Mouse (Mus musculus): ENCODE data around the gene Sdad1. TPM values are rescaled to one million over a fixed set of nuclear protein-coding genes. Genes with fewer than 3 reads are reported as not detected.

Sdad1 gene
- polyA plus RNA-seq, 1 experiment from 2014 or later = 41.2 TPM

DNA sequence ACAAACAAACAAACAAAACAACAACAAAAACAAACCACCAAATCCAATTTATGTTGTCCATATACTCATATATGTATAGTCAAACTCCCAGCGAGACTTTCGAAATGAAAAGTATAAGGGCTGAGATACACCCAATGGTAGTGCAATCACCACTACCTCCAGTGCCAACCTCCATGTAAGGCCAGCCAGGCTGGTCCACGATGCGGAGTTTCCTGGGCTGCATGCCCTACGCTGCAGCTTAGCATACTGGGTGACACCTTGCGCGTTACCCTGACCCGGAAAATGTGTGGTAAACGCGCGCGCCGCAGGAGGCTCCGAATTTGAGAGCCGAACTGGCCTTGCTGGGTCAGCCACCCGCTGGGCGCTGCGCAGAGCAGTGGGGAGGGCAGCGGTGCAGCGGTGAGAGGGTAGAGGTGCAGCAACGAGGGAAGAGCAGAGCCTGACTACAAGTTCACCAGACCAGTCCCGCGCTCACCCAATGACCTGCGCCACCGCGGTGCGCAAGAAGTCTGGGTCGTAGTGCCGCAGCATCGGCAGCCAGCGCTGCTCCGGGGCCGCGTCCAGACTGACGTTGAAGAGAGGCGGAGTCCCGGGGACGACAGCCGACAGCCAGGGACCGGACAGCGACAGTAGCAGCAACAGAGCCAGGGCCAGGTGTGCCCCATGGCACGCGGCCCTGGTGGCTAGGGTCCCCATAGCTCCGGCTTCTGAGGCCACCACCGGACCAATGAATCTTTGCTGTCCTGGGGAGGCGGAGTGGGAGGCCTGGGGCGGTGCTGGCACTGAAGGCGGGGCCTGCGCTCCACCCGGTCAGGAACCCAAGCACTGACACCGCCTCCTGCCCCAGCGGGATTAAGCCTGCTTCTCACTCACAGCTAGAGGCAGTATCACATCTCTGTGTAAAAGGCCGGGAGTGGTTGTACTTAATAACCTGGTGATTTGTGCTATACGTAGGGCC, 32.6 kb downstream of the Sdad1 start, which contains the start of gene Naaa:
TSS of gene Naaa (minus strand) at position 734 of the 958 bp plus-strand sequence.
- WGBS = 3% methylated on average over 51 of the region's 54 CpGs

DNA sequence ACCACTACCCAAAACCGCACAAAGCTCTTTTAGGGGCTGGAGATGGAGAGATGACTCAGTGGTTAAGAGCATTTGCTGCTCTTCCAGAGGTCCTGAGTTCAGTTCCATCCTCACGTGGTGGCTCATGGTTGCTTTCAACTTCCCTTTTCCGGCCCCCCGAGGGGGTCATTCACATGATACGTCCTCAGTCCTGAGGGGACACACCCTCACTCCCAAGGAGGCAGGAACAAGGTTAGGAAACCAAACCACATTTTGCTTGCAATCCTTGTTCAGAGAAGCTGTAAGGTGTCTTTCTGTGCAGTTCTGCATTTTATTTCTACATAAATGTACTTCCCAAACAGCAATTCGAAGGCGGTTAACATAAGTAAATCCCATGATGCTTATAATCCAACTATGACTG, 39.8 kb downstream of the Sdad1 start:
- ATAC-seq (replicated peaks; ENCODE audit: insufficient number of reproducible peaks, low FRiP score, low TSS enrichment, low read depth) = no peak
- no peaks in the 10 kb centered on the region for H3K27me3 ChIP-seq (ENCODE audit: control insufficient read depth, insufficient read depth, low read length)
- 83% methylated on average over 7 of the region's 7 CpGs for WGBS

More for the DNA sequence above, 32.6 kb downstream of the Sdad1 start, which contains the start of gene Naaa:
- Histone ChIP-seq H3K4me3 (ENCODE audit: low read depth, low read length) (peak within 1 kb of the TSS; percentile 70), H3K36me3 (replicated peaks; ENCODE audit: control insufficient read depth, insufficient read depth, low read depth, low read length) (no peaks in the 10 kb centered on the region), H3K4me2 (ENCODE audit: low read depth, low read length) (peak within 1 kb of the TSS; percentile 84), H3K9ac (replicated peaks; ENCODE audit: low read length) (peak within 1 kb of the TSS; percentile 49), H3K27me3 (ENCODE audit: control insufficient read depth, insufficient read depth, low read length) (no peaks in the 10 kb centered on the region), H3K4me1 (ENCODE audit: control insufficient read depth, insufficient read depth, low read length) (no peaks in the 10 kb centered on the region), H3K27ac (replicated peaks; ENCODE audit: low read depth, low read length) (no peak within 1 kb of the TSS), H3K9me3 (replicated peaks; ENCODE audit: control insufficient read depth, low read length) (no peaks in the 10 kb centered on the region)
- peak; percentile 90 for ATAC-seq (replicated peaks; ENCODE audit: insufficient number of reproducible peaks, low FRiP score, low TSS enrichment, low read depth)
- peak; percentile 75 for DNase-seq (ENCODE audit: low spot score)

DNA sequence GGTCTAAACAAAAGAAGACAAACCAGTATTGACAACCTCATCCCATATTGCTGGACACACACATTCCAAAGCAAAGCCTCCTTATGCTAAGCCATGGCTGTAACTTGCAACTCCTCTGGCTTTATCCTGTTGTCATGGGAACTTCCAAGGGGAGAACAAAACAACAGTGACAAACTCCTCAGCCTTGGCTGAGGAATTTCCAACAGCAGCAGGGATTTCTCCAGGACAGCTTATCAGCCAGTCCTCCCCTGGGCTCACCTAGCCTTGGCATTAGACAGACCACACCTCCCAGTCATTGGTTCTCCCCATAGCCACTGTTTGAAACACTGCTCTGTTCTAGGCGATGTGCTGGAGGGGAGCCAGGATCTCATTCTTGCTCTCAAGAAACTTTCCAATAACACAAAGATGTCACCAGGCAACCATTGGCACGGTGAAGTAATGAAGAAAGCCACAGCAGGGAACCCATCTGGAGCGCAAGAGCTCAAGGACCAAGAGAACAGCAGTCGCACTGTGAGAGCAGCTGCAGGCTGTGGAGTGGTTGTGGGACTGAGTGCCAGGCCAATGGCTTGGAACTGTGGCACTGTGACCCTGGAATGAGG, 46.4 kb downstream of the Sdad1 start:
- Histone ChIP-seq H3K4me3 (ENCODE audit: low read depth, low read length) (no peak overlapping the region), H3K36me3 (replicated peaks; ENCODE audit: control insufficient read depth, insufficient read depth, low read depth, low read length) (no peaks in the 10 kb centered on the region), H3K4me2 (ENCODE audit: low read depth, low read length) (no peak overlapping the region), H3K27ac (replicated peaks; ENCODE audit: low read depth, low read length) (no peak overlapping the region), H3K9ac (replicated peaks; ENCODE audit: low read length) (no peak overlapping the region), H3K4me1 (ENCODE audit: control insufficient read depth, insufficient read depth, low read length) (no peaks in the 10 kb centered on the region), H3K9me3 (replicated peaks; ENCODE audit: control insufficient read depth, low read length) (no peaks in the 10 kb centered on the region), H3K27me3 (ENCODE audit: control insufficient read depth, insufficient read depth, low read length) (no peaks in the 10 kb centered on the region)
- WGBS = 19% methylated on average over 4 of the region's 4 CpGs
- ATAC-seq (replicated peaks; ENCODE audit: insufficient number of reproducible peaks, low FRiP score, low TSS enrichment, low read depth) (peak; percentile 50), DNase-seq (ENCODE audit: low spot score) (no peak)

More for the DNA sequence above, 39.8 kb downstream of the Sdad1 start:
- Histone ChIP-seq H3K9me3 (replicated peaks; ENCODE audit: control insufficient read depth, low read length) (no peaks in the 10 kb centered on the region), H3K4me1 (ENCODE audit: control insufficient read depth, insufficient read depth, low read length) (no peaks in the 10 kb centered on the region), H3K4me2 (ENCODE audit: low read depth, low read length) (no peak overlapping the region), H3K9ac (replicated peaks; ENCODE audit: low read length) (no peak overlapping the region), H3K4me3 (ENCODE audit: low read depth, low read length) (no peak overlapping the region), H3K27ac (replicated peaks; ENCODE audit: low read depth, low read length) (no peak overlapping the region), H3K36me3 (replicated peaks; ENCODE audit: control insufficient read depth, insufficient read depth, low read depth, low read length) (no peaks in the 10 kb centered on the region)
- DNase-seq (ENCODE audit: low spot score) = no peak

DNA sequence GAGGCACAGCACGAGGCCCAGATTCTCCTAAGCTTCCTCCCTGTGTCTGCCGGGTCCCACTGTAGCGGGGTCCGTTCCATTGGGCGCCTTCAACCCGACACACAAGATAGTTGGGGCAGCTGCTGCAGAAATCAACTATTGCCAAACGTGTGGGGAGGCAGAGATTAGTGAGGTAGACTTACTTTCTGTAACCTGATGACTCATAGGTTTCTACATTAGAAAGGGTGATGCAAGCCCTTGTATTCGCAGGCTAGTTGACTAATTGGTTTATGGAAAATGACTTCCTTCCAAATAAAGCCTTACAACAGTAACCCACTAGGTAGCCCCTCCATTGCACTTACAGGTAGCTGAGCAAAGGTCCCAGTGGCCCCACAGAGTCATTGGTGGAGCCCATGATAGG, 47.6 kb downstream of the Sdad1 start:
- 87% methylated on average over 8 of the region's 8 CpGs for WGBS
- H3K4me1 ChIP-seq (ENCODE audit: control insufficient read depth, insufficient read depth, low read length) = no peaks in the 10 kb centered on the region
- no peak overlapping the region for H3K9ac ChIP-seq (replicated peaks; ENCODE audit: low read length)
- no peak overlapping the region for H3K27ac ChIP-seq (replicated peaks; ENCODE audit: low read depth, low read length)
- H3K36me3 ChIP-seq (replicated peaks; ENCODE audit: control insufficient read depth, insufficient read depth, low read depth, low read length) = no peaks in the 10 kb centered on the region
- no peaks in the 10 kb centered on the region for H3K9me3 ChIP-seq (replicated peaks; ENCODE audit: control insufficient read depth, low read length)
- ATAC-seq (replicated peaks; ENCODE audit: insufficient number of reproducible peaks, low FRiP score, low TSS enrichment, low read depth) (no peak), DNase-seq (ENCODE audit: low spot score) (no peak)
- no peaks in the 10 kb centered on the region for H3K27me3 ChIP-seq (ENCODE audit: control insufficient read depth, insufficient read depth, low read length)
- no peak overlapping the region for H3K4me2 ChIP-seq (ENCODE audit: low read depth, low read length)
- H3K4me3 ChIP-seq (ENCODE audit: low read depth, low read length) = no peak overlapping the region

DNA sequence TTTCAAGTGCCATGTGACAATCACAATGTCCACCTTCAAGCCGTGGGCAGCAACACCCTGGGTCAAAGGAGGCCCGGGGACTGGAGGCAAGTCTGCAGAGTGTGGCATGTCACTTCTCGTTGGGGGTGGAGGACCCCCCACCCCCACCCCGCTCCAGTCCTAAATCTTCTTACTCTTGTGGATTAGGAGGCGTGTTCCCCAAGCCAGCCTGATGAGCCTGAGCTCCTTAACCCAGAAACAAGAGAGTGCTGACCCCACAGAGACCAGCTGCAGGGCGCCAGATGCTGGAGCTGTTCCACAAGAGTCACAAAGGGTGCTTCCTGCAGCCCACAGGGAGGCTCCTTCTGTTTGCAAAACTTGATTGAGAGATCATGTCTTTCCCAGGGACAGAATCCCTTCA, 54.1 kb downstream of the Sdad1 start, which contains the start of gene Ppef2:
TSS of gene Ppef2 (minus strand) at position 61 of the 400 bp plus-strand sequence.
- H3K27me3 ChIP-seq (ENCODE audit: control insufficient read depth, insufficient read depth, low read length) = no peaks in the 10 kb centered on the region
- H3K4me3 ChIP-seq (ENCODE audit: low read depth, low read length) = no peak within 1 kb of the TSS
- no peak within 1 kb of the TSS for H3K27ac ChIP-seq (replicated peaks; ENCODE audit: low read depth, low read length)
- H3K4me1 ChIP-seq (ENCODE audit: control insufficient read depth, insufficient read depth, low read length) = no peaks in the 10 kb centered on the region
- no peak for ATAC-seq (replicated peaks; ENCODE audit: insufficient number of reproducible peaks, low FRiP score, low TSS enrichment, low read depth)
- H3K4me2 ChIP-seq (ENCODE audit: low read depth, low read length) = no peak within 1 kb of the TSS
- WGBS = 13% methylated on average over 6 of the region's 6 CpGs
- H3K36me3 ChIP-seq (replicated peaks; ENCODE audit: control insufficient read depth, insufficient read depth, low read depth, low read length) = no peaks in the 10 kb centered on the region
- no peaks in the 10 kb centered on the region for H3K9me3 ChIP-seq (replicated peaks; ENCODE audit: control insufficient read depth, low read length)
- no peak within 1 kb of the TSS for H3K9ac ChIP-seq (replicated peaks; ENCODE audit: low read length)
- peak; percentile 17 for DNase-seq (ENCODE audit: low spot score)

DNA sequence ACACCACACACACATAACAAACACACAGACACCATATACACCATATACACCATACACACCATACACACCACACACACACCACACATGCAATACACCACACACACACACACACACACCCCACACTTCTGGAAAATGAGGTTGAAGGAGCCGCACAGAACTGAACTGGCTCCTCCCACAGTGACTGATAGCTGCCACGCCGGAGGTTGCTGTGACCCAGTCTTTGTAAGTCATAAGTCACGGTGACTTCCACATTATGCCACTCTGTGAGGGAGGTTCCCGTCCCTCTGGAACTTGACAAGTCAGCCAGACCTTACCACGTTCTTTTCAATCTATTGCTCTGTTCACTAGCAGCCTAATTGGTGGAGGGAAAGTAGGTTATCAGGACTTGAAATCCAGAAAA, 55.8 kb downstream of the Sdad1 start:
- H3K4me3 ChIP-seq (ENCODE audit: low read depth, low read length) = no peak overlapping the region
- no peak overlapping the region for H3K4me2 ChIP-seq (ENCODE audit: low read depth, low read length)
- H3K27ac ChIP-seq (replicated peaks; ENCODE audit: low read depth, low read length) = no peak overlapping the region
- H3K36me3 ChIP-seq (replicated peaks; ENCODE audit: control insufficient read depth, insufficient read depth, low read depth, low read length) = no peaks in the 10 kb centered on the region
- no peaks in the 10 kb centered on the region for H3K9me3 ChIP-seq (replicated peaks; ENCODE audit: control insufficient read depth, low read length)
- WGBS = 80% methylated on average over 6 of the region's 6 CpGs
- H3K4me1 ChIP-seq (ENCODE audit: control insufficient read depth, insufficient read depth, low read length) = no peaks in the 10 kb centered on the region
- no peaks in the 10 kb centered on the region for H3K27me3 ChIP-seq (ENCODE audit: control insufficient read depth, insufficient read depth, low read length)
- no peak for DNase-seq (ENCODE audit: low spot score)
- ATAC-seq (replicated peaks; ENCODE audit: insufficient number of reproducible peaks, low FRiP score, low TSS enrichment, low read depth) = no peak
- no peak overlapping the region for H3K9ac ChIP-seq (replicated peaks; ENCODE audit: low read length)

DNA sequence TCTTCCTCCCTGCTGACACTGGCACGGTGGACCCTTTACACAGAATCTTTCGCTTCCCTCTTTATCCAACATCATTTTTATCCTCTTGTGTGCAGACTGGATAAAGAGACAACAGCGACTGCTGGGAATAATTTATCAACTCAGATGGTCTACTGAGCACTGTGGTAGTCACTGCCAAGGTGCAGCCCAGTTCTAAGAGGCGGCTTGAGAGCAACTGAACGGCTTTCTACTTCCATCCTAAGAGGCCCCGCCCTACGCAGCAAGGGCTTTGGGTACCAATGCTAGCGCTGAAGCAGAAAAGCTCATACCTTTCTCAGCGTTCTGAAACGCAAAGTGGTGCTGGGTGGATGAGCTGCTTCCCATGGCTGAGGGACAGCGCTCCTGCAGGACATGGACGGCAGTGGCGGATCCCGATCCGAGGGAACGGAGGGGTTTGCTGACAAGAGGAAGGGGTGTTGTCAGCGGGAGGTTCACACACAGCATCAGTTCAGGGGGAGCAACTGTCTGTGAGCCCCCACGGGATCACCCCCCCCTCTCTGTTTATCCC, 57.4 kb downstream of the Sdad1 start:
- Histone ChIP-seq H3K36me3 (replicated peaks; ENCODE audit: control insufficient read depth, insufficient read depth, low read depth, low read length) (no peaks in the 10 kb centered on the region), H3K4me3 (ENCODE audit: low read depth, low read length) (no peak overlapping the region), H3K4me2 (ENCODE audit: low read depth, low read length) (no peak overlapping the region), H3K9ac (replicated peaks; ENCODE audit: low read length) (0 out of 2 replicates have a peak overlapping the region, but pooled peaks have one; percentile 13), H3K27ac (replicated peaks; ENCODE audit: low read depth, low read length) (no peak overlapping the region), H3K4me1 (ENCODE audit: control insufficient read depth, insufficient read depth, low read length) (no peaks in the 10 kb centered on the region), H3K9me3 (replicated peaks; ENCODE audit: control insufficient read depth, low read length) (no peaks in the 10 kb centered on the region), H3K27me3 (ENCODE audit: control insufficient read depth, insufficient read depth, low read length) (no peaks in the 10 kb centered on the region)
- ATAC-seq (replicated peaks; ENCODE audit: insufficient number of reproducible peaks, low FRiP score, low TSS enrichment, low read depth) = no peak
- DNase-seq (ENCODE audit: low spot score) = peak; percentile 56
- 19% methylated on average over 18 of the region's 18 CpGs for WGBS

Data from embryonic facial prominence, embryonic 11.5 days (tissue).